Mouse (Mus musculus): ENCODE measurements around the gene Tmem88. TPM values are rescaled to one million over a fixed set of nuclear protein-coding genes. Genes with fewer than 3 reads are reported as not detected.

Gene Tmem88
- total RNA-seq, 4 experiments from 2014 or later = 4.1 to 4.6 (median 4.1) TPM

GRCm38 (mm10) chr11:69382478-69383105, 15.4 kb downstream of the Tmem88 start:
- DNase-seq (ENCODE audit: low spot score in 2 of 2) = no peak

GRCm38 (mm10) chr11:69381356-69381755, 16.7 kb downstream of the Tmem88 start:
- no peak for DNase-seq (ENCODE audit: low spot score in 2 of 2)

DNA sequence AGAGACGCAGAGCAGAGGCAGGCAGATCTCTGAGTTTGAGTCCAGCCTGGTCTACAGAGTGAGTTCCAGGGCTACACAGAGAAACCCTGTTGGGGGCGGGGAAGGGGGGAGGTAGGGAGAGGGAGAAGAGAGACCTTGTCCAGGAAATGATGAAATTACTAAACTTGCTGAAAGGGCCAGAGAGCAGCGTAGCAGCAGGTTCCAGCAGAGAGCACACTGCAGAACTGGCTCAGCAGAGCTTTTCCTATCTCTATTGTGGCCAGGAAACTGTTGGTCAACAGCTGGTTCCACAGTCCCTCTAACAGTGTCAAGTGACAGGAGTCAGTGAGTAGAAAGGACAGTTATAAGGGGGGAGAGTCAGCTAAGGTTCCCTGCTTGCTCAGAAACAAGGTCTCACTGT, 18.4 kb downstream of the Tmem88 start:
- no peak for DNase-seq (ENCODE audit: low spot score in 2 of 2)

DNA sequence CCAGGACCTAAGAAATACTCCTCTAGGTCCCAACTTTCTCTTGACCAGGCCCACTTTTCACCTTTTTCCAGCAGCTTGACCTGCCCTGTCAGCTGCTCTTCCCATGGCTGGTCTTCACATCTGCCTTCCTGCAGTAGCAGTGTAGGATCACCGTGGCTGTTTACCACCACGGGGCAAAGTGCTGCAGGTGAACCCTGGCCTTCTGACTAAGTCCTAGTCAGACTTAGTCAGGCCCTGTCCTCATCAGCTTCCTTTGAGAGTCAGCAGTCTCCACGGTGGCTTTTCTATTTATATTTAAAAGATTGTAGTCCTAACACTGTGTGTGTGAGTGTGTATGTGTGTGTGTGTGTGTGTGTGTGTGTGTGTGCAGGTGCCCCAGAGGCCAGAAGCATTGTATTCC, 20.3 kb downstream of the Tmem88 start:
- no peak for DNase-seq (ENCODE audit: low spot score in 2 of 2)

DNA sequence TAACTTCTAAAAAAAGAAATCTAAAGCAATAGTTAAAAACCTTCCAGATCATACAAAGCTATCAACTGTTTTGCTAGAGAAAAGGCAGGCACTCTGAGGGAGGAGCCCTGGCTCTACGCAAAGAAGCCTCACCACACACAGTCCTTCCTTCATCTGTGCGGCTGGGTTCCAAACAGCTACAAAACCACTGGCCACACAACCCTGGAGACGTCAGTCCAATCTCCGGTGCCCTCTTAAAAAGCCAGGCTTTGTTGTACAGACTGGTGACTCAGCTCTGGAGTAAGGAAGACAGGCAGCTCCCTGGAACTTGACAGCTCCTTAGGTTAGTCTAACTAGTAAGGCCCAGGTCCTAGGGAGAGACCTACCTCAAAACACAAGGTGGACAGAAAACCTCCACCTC, 22.4 kb downstream of the Tmem88 start:
- no peak for DNase-seq (ENCODE audit: low spot score in 2 of 2)

GRCm38 (mm10) chr11:69373223-69373965, 24.6 kb downstream of the Tmem88 start:
- DNase-seq (ENCODE audit: low spot score in 2 of 2) = no peak

DNA sequence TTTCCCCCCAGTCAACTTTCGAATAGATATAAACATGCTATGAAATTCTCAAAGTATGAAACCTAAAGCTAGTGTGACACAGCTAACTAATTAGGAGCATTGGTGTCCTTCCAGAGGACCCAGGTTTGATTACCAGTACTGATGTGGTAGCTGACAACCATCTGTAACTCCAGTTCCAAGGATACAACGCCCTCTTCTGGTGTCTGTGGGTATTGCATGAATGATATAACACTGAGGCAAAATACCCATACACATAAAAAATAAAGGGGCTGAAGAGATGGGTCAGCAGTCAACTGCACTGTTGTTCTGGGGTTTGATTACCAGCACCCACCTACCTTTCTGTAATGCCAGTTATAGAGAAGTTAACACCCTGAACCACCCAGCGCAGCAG, 25.3 kb downstream of the Tmem88 start:
- DNase-seq (ENCODE audit: low spot score in 2 of 2) = no peak

DNA sequence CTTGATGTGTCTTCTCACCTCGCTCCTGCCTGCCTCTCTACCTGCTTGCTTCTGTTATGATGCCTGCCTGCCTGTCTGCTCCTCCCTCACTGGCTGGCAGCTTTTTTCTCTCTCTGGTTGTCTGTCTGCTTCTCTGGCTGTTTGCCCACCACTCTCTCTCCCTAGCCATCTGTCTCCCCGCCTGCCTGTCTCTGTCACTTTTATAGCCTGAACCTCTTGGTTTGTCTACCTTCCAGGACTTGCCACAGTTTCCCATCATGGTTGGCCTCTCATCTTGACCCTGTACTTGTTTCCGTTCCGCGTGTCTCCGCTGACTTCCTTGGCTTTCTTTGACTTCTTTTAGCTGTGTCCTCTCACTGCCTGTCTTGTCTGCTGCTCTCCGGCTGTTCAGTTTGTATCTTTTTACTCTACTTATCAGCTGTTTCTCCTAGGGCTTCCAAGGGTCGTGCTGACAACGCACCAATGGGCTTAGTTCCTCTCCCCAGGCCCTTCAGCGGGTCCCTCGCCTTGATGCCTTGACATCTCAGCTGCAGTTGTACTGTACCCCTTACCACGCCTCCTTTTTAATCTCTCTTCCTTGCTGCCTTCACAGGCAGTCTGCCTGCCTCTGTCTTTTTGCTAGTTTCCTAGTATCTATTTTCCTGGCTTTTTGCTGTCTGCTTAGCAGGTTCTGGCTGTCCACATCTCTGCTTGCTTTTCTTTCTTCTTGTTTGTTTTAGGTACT, 25.8 kb downstream of the Tmem88 start:
- DNase-seq (ENCODE audit: low spot score in 2 of 2) = no peak

- DNase-seq (ENCODE audit: low spot score in 2 of 2) = no peak
These were observed 26.4 kb downstream of the Tmem88 start for GRCm38 (mm10) chr11:69371601-69372000.

DNA sequence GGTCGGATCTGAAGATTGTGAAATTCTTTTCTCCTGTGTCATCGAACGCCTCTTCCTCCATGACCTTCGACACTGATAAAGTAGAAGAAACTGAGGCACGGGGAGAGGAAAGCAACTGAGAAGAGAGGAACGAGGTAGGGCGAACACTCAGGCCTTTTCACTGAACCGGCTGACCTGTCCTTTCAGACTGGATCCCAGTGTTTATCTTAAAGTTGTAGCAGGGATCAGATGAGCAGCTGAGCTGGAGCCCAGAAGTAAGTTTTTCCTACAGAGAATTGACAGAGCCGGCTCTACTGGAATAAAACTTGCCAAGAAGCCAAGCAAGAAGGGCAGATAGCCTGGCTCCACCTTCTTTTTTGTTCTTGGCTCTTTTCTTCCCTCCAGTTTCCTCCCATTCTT, 27.2 kb downstream of the Tmem88 start:
- DNase-seq (ENCODE audit: low spot score in 2 of 2) = no peak

- no peak for DNase-seq (ENCODE audit: low spot score in 2 of 2)
These were observed 27.8 kb downstream of the Tmem88 start for GRCm38 (mm10) chr11:69369990-69370816.

GRCm38 (mm10) chr11:69369215-69369989, 28.6 kb downstream of the Tmem88 start, which contains the start of gene Chd3:
Gene Chd3, minus strand, starts transcription at chr11:69369406.
- DNase-seq (ENCODE audit: low spot score in 2 of 2) = no peak

DNA sequence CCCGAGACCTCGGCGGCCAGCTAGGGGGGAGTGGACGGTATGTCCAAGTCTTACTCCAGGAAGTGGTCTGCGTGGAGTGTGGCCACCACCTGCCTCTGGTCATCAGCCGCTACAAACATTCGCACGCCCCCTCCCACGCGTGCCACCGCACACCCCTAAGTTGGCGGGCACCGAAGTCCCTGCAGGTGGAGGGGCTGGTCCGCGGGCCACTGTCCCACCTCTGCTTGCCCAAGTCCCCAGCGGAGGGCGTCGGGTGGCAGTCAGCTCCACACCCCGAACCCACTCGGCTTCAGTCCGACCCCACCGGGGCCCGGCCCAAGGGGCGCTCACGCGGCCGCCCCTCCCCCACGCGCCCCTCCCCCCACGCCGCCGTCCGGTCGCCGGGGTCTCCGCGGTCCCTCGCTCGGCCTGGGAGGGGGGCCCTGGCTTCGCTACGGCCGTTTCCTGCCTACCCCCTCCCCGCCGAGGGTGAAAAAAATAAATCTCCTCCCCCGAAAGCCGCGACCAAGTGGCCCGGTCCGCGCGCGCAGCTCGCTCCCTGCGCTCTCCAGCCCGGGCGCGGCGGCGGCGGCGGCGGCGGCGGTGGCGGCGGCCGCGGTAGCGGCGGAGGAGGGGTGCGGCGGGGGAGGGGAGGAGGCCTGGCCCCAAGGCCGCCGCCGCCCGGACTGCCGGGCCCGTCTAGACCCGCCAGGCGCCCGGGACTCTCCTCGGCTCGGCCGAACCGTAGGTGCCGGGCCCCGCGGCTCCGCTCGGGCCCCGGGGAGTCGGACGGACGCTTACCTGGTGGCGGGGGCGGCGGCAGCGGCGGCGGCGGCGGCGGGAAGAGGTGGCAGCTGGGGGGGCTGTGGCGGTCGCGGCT, 29.4 kb downstream of the Tmem88 start:
- peak in 1 of 2 experiments; percentile 20 for DNase-seq (ENCODE audit: low spot score in 2 of 2)

- DNase-seq (ENCODE audit: low spot score in 2 of 2) = peak in 1 of 2 experiments; percentile 13
These were observed 30.2 kb downstream of the Tmem88 start for GRCm38 (mm10) chr11:69367616-69368355.

- DNase-seq (ENCODE audit: low spot score in 2 of 2) = no peak
These were observed 31.0 kb downstream of the Tmem88 start for GRCm38 (mm10) chr11:69366855-69367615.

DNA sequence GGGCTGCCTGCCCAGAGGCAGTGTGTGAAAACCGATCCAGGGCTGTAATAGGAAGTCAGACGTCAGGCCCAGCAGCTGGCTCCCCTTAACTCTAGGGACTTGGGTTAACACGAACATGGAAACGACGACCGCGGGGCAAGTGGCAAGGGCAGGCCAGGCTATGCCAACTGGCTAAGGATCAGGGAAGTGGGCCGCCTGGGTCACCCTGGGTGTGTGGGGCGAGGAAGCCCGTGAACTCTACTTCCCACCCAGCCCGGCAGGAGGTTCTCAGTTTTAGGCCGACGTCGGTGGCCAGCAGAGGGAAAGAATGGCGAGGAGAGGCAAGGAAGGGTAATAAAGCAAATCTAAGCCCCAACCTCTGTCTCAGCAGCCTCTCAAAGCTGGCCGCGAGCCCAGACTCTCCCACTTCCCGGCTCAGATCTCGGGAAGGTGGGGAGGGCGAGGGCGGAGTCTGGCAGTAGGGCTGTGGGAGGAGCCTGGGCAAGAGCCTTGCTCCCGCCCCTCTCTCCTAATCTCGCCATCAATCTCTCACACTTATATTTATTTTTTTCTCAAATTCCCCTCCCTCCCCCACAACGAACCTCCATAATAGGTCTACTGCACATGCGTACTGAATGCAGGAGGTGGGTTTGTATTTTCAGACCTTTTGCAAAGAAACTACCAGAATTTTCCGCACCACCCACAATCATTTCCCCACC, 31.7 kb downstream of the Tmem88 start:
- peak; percentile 83 to 92 for DNase-seq (ENCODE audit: low spot score in 2 of 2)

GRCm38 (mm10) chr11:69365722-69366121, 32.3 kb downstream of the Tmem88 start:
- peak in 1 of 2 experiments; percentile 32 for DNase-seq (ENCODE audit: low spot score in 2 of 2)

GRCm38 (mm10) chr11:69364910-69365309, 33.1 kb downstream of the Tmem88 start:
- DNase-seq (ENCODE audit: low spot score in 2 of 2) = peak; percentile 92 to 95

Measured in gastrocnemius, adult 8-10 months (tissue).